Mouse (Mus musculus) testis, adult 2 months (tissue): ENCODE results near the gene Atp6v1g3.

Experiments
- CTCF ChIP-seq: fragments of 200-500 bp; IDR thresholded peaks from 2 replicates; pipeline ENCODE4 v1.5.1; 2012; ENCODE audit warnings: low read depth, mild to moderate bottlenecking, inconsistent platforms, low read length, moderate library complexity; ENCODE audit not compliant: control insufficient read depth, insufficient read depth, insufficient replicate concordance
- POLR2A ChIP-seq: fragments of 200-500 bp; IDR thresholded peaks from 2 replicates; pipeline ENCODE4 v1.6.1; 2012; ENCODE audit warnings: low read depth, mild to moderate bottlenecking, inconsistent platforms, low read length, moderate library complexity; ENCODE audit not compliant: control insufficient read depth

- TF ChIP-seq CTCF, result no peak
- TF ChIP-seq POLR2A, result no peak
Measured at GRCm38 (mm10) chr1:138245533-138245932, 28.0 kb upstream of the Atp6v1g3 start.
